Mouse (Mus musculus) olfactory bulb, adult 2 months (tissue): ENCODE data around the gene Mrps27. TPM values are rescaled to one million over a fixed set of nuclear protein-coding genes. Genes with fewer than 3 reads are reported as not detected.

ENCODE experiments used
- H3K27ac ChIP-seq: fragments of 200-500 bp; 2 replicates; pipeline ENCODE4 v1.5.1; 2012; ENCODE audit warnings: low read depth, low read length; ENCODE audit not compliant: insufficient read depth
- H3K4me1 ChIP-seq: fragments of 200-500 bp; 2 replicates; pipeline ENCODE4 v1.6.1; 2012; ENCODE audit warnings: low read length; ENCODE audit not compliant: control insufficient read depth, insufficient read depth
- H3K4me3 ChIP-seq: fragments of 200-500 bp; 2 replicates; pipeline ENCODE4 v1.5.1; 2012; ENCODE audit warnings: mild to moderate bottlenecking, low read depth, low read length, moderate library complexity; ENCODE audit not compliant: insufficient read depth
- CTCF ChIP-seq: fragments of 200-500 bp; IDR thresholded peaks from 2 replicates; pipeline ENCODE4 v1.5.1; 2012; ENCODE audit warnings: low read depth, mild to moderate bottlenecking, low read length, moderate library complexity; ENCODE audit not compliant: insufficient read depth
- POLR2A ChIP-seq: fragments of 200-500 bp; IDR thresholded peaks from 2 replicates; pipeline ENCODE4 v1.6.1; 2012; ENCODE audit warnings: mild to moderate bottlenecking, low read depth, low read length, moderate library complexity; ENCODE audit not compliant: insufficient read depth
- WGBS: fragments of 180-500 bp; shearing (Covaris S2); methylation state at CpG from one replicate; pipeline ENCODE4 v1.1.7; 2018; 5-methylcytosine and 5-hydroxymethylcytosine counted together
- polyA plus RNA-seq: library from polyadenylated mRNA; stranded (reverse); fragments of >200 nt; gene quantifications from 2 replicates; pipeline ENCODE4 v1.2.4, GENCODE M21; 2012; ENCODE audit warnings: low replicate concordance; ENCODE audit not compliant: missing spikeins, insufficient read depth, insufficient read length

The Mrps27 gene
- polyA plus RNA-seq, 1 experiment: not detected

GRCm38 (mm10) chr13:99440228-99440627, 95.6 kb downstream of the Mrps27 start:
- Histone ChIP-seq H3K4me1 (peaks cover 25% of the 10 kb centered on the region), H3K27ac (no peak overlapping the region), H3K4me3 (no peak overlapping the region)
- no peak for TF ChIP-seq CTCF
- WGBS: 57% methylated on average over 2 of the region's 2 CpGs

GRCm38 (mm10) chr13:99441700-99442433, 97.3 kb downstream of the Mrps27 start:
- no peak for TF ChIP-seq POLR2A
- no peak for TF ChIP-seq CTCF
- Histone ChIP-seq H3K27ac (no peak overlapping the region), H3K4me3 (no peak overlapping the region), H3K4me1 (peaks cover 29% of the 10 kb centered on the region)
- WGBS: 49% methylated on average over 18 of the region's 18 CpGs

- Histone ChIP-seq H3K4me1 (peaks cover 37% of the 10 kb centered on the region), H3K27ac (no peak overlapping the region), H3K4me3 (no peak overlapping the region)
- 62% methylated on average over 12 of the region's 12 CpGs for WGBS
- TF ChIP-seq CTCF: no peak
- no peak for TF ChIP-seq POLR2A
Measured at GRCm38 (mm10) chr13:99442434-99443249, 98.1 kb downstream of the Mrps27 start.

- WGBS: 30% methylated on average over 7 of the region's 7 CpGs
- Histone ChIP-seq H3K27ac (0 out of 2 replicates have a peak overlapping the region, but pooled peaks have one; percentile 26), H3K4me3 (no peak overlapping the region), H3K4me1 (peaks cover 43% of the 10 kb centered on the region)
- TF ChIP-seq CTCF: no peak
- no peak for TF ChIP-seq POLR2A
Measured at GRCm38 (mm10) chr13:99443484-99444175, 99.0 kb downstream of the Mrps27 start.

GRCm38 (mm10) chr13:99444431-99444871, 99.9 kb downstream of the Mrps27 start:
- WGBS: 6% methylated on average over 10 of the region's 10 CpGs
- no peak for TF ChIP-seq POLR2A
- no peak for TF ChIP-seq CTCF
- Histone ChIP-seq H3K4me1 (peaks cover 45% of the 10 kb centered on the region), H3K27ac (peak overlapping the region; percentile 50; the same call in 1 of the 2 replicates), H3K4me3 (peak overlapping the region; percentile 12; the same call in 1 of the 2 replicates)

- 3% methylated on average over 6 of the region's 6 CpGs for WGBS
- no peak overlapping the region; the same call in 1 of the 2 replicates for H3K4me3 ChIP-seq
- no peak for TF ChIP-seq CTCF
- TF ChIP-seq POLR2A: no peak
- peak overlapping the region; percentile 50; the same call in 1 of the 2 replicates for H3K27ac ChIP-seq
- peaks cover 47% of the 10 kb centered on the region for H3K4me1 ChIP-seq
Measured at GRCm38 (mm10) chr13:99444880-99445279, 100.3 kb downstream of the Mrps27 start.

- TF ChIP-seq POLR2A (no peak), CTCF (no peak)
- peak overlapping the region; percentile 86 for H3K27ac ChIP-seq
- WGBS: 44% methylated on average over 7 of the region's 7 CpGs
- peak overlapping the region; percentile 30 for H3K4me3 ChIP-seq
- H3K4me1 ChIP-seq: peaks cover 46% of the 10 kb centered on the region
Measured at GRCm38 (mm10) chr13:99447002-99447401, 102.4 kb downstream of the Mrps27 start.

GRCm38 (mm10) chr13:99447403-99448199, 103.0 kb downstream of the Mrps27 start:
- no peak for TF ChIP-seq CTCF
- TF ChIP-seq POLR2A: no peak
- 29% methylated on average over 11 of the region's 11 CpGs for WGBS
- Histone ChIP-seq H3K27ac (peak overlapping the region; percentile 86), H3K4me1 (peaks cover 43% of the 10 kb centered on the region), H3K4me3 (peak overlapping the region; percentile 30)
